Mouse (Mus musculus) G1E (cell line): ENCODE results near the gene Olfr576. TPM values are rescaled to one million over a fixed set of nuclear protein-coding genes. Genes with fewer than 3 reads are reported as not detected.

Source experiments
- ATAC-seq: 2 replicates; pipeline ENCODE4 v1.8.0; 2016; ENCODE audit warnings: mild to moderate bottlenecking; ENCODE audit not compliant: insufficient number of reproducible peaks, poor library complexity, low FRiP score, severe bottlenecking; ENCODE audit errors: extremely low read depth
- DNase-seq: peaks from one replicate; pipeline ENCODE4 v3.0.0; 2012; ENCODE audit warnings: low spot score
- H3K27me3 ChIP-seq: 2 replicates; pipeline ENCODE4 v1.6.1; 2012; ENCODE audit warnings: mild to moderate bottlenecking, low read length, inconsistent platforms; ENCODE audit not compliant: insufficient read depth
- H3K36me3 ChIP-seq: replicated peaks from 2 replicates; pipeline ENCODE3; 2012; ENCODE audit warnings: mild to moderate bottlenecking, inconsistent platforms
- H3K4me1 ChIP-seq: 2 replicates; pipeline ENCODE4 v1.6.1; 2012; ENCODE audit warnings: low read depth, low read length, inconsistent platforms, mixed read lengths; ENCODE audit not compliant: insufficient read depth
- H3K4me3 ChIP-seq: 2 replicates; pipeline ENCODE4 v1.5.1; 2012; ENCODE audit warnings: low read depth, mild to moderate bottlenecking, inconsistent platforms, low read length, moderate library complexity, mixed read lengths
- H3K9me3 ChIP-seq: replicated peaks from 2 replicates; pipeline ENCODE4 v1.6.1; 2012; ENCODE audit warnings: inconsistent platforms
- CTCF ChIP-seq: IDR thresholded peaks from 2 replicates; pipeline ENCODE4 v1.5.1; 2012; ENCODE audit warnings: low read depth, low read length, inconsistent platforms, mixed read lengths
- GATA1 ChIP-seq: IDR thresholded peaks from 2 replicates; pipeline ENCODE4 v1.6.1; 2012; ENCODE audit warnings: borderline replicate concordance, low read length, inconsistent platforms, mixed read lengths
- GATA2 ChIP-seq: IDR thresholded peaks from 2 replicates; pipeline ENCODE4 v1.6.1; 2012; ENCODE audit warnings: low read depth, low read length, inconsistent platforms, borderline replicate concordance
- POLR2AphosphoS5 ChIP-seq: IDR thresholded peaks from 2 replicates; pipeline ENCODE4 v1.6.1; 2012; ENCODE audit warnings: low read depth, low read length, inconsistent platforms; ENCODE audit not compliant: insufficient replicate concordance
- TAL1 ChIP-seq: conservative IDR thresholded peaks from 2 replicates; pipeline ENCODE4 v1.6.1; 2012; ENCODE audit warnings: low read depth, low read length, inconsistent platforms, mixed read lengths
- polyA plus RNA-seq: library from polyadenylated mRNA; stranded (reverse); fragments of >175 nt; gene quantifications from 2 replicates; pipeline ENCODE4 v1.2.3, GENCODE M21; 2012
- total RNA-seq, 2 experiments: library from RNA; stranded (forward) in 1 of 2; stranded (reverse) in 1 of 2; fragments of 200-1000 nt in 1 of 2; fragments of >200 nt in 1 of 2; fragmentation: Nextera tagmentation in 1 of 2; gene quantifications; 2 replicates each; pipeline ENCODE4 v1.2.3; 2014 to 2017

The Olfr576 gene
- total and polyA plus RNA-seq, 3 experiments, result not detected

- Histone ChIP-seq H3K36me3 (no peaks in the 10 kb centered on the region), H3K9me3 (no peaks in the 10 kb centered on the region), H3K27me3 (no peaks in the 10 kb centered on the region), H3K4me1 (no peaks in the 10 kb centered on the region), H3K4me3 (no peak overlapping the region)
- DNase-seq (no peak), ATAC-seq (no peak)
- TF ChIP-seq CTCF, result no peak
- TF ChIP-seq TAL1, result no peak
- no peak for TF ChIP-seq GATA1
- TF ChIP-seq POLR2AphosphoS5, result no peak
- TF ChIP-seq GATA2, result no peak
These were observed 35.4 kb upstream of the Olfr576 start for GRCm38 (mm10) chr7:102927105-102927504.

- TF ChIP-seq POLR2AphosphoS5 (no peak), GATA1 (no peak)
- no peak for DNase-seq
- Histone ChIP-seq H3K4me3 (no peak within 1 kb of the TSS), H3K4me1 (no peaks in the 10 kb centered on the region; the same call in 1 of the 2 replicates), H3K36me3 (no peaks in the 10 kb centered on the region), H3K27me3 (no peaks in the 10 kb centered on the region), H3K9me3 (no peaks in the 10 kb centered on the region)
- ATAC-seq, result no peak
These were observed 20.0 kb upstream of the Olfr576 start, which contains the start of gene Olfr573-ps1 for GRCm38 (mm10) chr7:102942475-102942874. Olfr573-ps1 (minus strand) TSS chr7:102942575.

- TF ChIP-seq CTCF, result no peak
- TF ChIP-seq GATA1, result no peak
- no peak for TF ChIP-seq TAL1
- no peak for TF ChIP-seq GATA2
- no peak for TF ChIP-seq POLR2AphosphoS5
- no peak for ATAC-seq
- Histone ChIP-seq H3K9me3 (no peaks in the 10 kb centered on the region), H3K4me3 (no peak overlapping the region), H3K27me3 (no peaks in the 10 kb centered on the region), H3K4me1 (no peaks in the 10 kb centered on the region; the same call in 1 of the 2 replicates), H3K36me3 (no peaks in the 10 kb centered on the region)
- no peak for DNase-seq
These were observed 19.0 kb upstream of the Olfr576 start for GRCm38 (mm10) chr7:102943417-102943816.

DNA sequence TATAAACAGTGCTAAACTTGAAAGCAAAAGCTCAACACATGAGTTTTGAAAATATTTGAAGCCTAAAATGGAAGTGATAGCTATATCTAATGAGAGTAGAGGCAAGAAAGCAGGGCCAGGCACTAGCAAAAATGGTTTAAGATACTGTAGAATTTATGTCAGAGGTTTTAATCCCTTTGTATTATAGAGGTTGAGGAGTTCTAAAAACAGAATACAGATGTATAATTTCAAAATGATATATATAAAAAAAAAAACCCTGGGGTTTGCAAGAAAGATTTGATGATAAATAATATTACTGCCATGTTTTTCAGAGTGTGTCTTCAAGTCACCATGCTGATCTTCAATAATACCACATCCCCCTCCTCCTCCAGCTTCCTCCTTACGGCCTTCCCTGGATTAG lies 14.3 kb upstream of the Olfr576 start, which contains the start of gene Olfr574:
TSS of gene Olfr574 (plus strand) at position 301 of the 400 bp plus-strand sequence.
- Histone ChIP-seq H3K9me3 (no peaks in the 10 kb centered on the region), H3K27me3 (no peaks in the 10 kb centered on the region), H3K4me3 (no peak within 1 kb of the TSS), H3K36me3 (no peaks in the 10 kb centered on the region), H3K4me1 (no peaks in the 10 kb centered on the region; the same call in 1 of the 2 replicates)
- TF ChIP-seq GATA1 (no peak), TAL1 (no peak), POLR2AphosphoS5 (no peak), GATA2 (no peak)
- ATAC-seq (no peak), DNase-seq (no peak)

DNA sequence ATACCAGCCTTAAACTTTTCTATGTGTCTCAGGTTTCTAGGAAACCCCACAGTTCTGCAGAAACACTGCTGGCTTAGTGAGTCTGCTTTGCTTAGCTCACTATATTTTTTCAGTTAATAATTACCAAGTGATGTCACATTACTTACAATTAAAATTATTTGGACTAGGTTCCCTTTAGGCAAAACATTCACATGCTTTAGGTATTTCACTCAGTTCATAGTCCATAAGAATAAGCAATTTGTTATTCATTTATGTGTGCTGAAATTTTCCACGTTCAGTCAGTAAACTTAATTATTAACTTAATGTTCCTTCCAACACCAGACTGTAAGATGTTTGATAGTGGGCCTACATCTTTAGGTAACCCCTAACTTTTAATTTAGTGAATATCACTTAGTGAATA lies 11.7 kb upstream of the Olfr576 start:
- H3K27me3 ChIP-seq, result no peaks in the 10 kb centered on the region
- no peak for ATAC-seq
- H3K4me1 ChIP-seq, result no peaks in the 10 kb centered on the region
- no peaks in the 10 kb centered on the region for H3K9me3 ChIP-seq
- no peak for TF ChIP-seq GATA1
- TF ChIP-seq GATA2, result no peak
- TF ChIP-seq POLR2AphosphoS5, result no peak
- TF ChIP-seq CTCF, result no peak
- no peak for TF ChIP-seq TAL1
- no peak for DNase-seq
- H3K36me3 ChIP-seq, result no peaks in the 10 kb centered on the region
- H3K4me3 ChIP-seq, result no peak overlapping the region

GRCm38 (mm10) chr7:102958137-102958536 lies 4.3 kb upstream of the Olfr576 start:
- no peak overlapping the region for H3K4me3 ChIP-seq
- peaks cover 11% of the 10 kb centered on the region; the same call in 1 of the 2 replicates for H3K4me1 ChIP-seq
- ATAC-seq (no peak), DNase-seq (no peak)
- no peaks in the 10 kb centered on the region for H3K27me3 ChIP-seq
- TF ChIP-seq CTCF (no peak), TAL1 (no peak), GATA2 (no peak), POLR2AphosphoS5 (no peak), GATA1 (no peak)
- H3K9me3 ChIP-seq, result no peaks in the 10 kb centered on the region
- H3K36me3 ChIP-seq, result no peaks in the 10 kb centered on the region

DNA sequence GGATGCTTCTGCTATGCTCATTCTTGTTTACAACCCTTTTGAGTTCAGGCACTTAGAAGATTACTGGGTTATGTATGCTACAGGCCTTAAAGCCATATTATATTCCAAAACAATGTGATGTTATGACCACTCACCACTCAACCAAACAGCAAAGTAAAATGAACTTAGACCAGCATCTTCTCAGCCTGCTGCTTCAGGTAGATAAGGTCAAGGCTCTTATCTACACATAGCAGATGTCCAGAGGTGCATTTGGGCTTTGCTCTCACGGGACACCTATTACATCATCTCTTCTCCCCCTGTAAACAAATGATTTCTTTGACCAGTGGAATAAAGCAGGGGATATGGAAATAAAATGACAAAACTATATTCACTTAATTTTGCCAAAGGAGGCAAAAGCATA lies 3.9 kb upstream of the Olfr576 start, which contains the start of gene Olfr575:
TSS of gene Olfr575 (minus strand) at position 183 of the 400 bp plus-strand sequence.
- no peak for TF ChIP-seq GATA2
- TF ChIP-seq TAL1, result peak; percentile 91
- H3K9me3 ChIP-seq, result no peaks in the 10 kb centered on the region
- peak; percentile 76 for ATAC-seq
- peaks cover 11% of the 10 kb centered on the region; the same call in 1 of the 2 replicates for H3K4me1 ChIP-seq
- H3K36me3 ChIP-seq, result no peaks in the 10 kb centered on the region
- no peak within 1 kb of the TSS for H3K4me3 ChIP-seq
- no peaks in the 10 kb centered on the region for H3K27me3 ChIP-seq
- DNase-seq, result no peak
